Mouse (Mus musculus): ENCODE data around the gene Fam193a. TPM values are rescaled to one million over a fixed set of nuclear protein-coding genes. Genes with fewer than 3 reads are reported as not detected.

The Fam193a gene
- polyA plus RNA-seq, 1 experiment, result 37.6 TPM

DNA sequence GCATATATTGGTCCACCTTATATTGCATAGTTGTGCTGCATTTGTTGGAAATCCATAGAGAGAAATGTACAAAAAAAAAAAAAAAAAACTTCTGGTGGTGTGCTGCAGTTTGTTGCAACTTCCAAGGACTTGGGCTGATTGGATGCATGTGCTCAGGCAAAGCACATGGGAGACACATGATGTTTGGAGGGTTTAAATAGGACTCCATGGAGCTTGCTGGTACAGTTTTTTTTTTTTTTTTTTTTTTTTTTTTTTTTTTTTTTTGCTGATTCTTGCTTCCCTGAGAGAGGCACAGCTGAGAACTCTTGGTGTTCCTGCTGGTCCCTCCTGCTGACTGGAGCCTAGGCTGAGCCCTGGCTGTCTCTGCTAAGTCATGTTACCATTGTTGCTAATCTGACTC, 6.6 kb upstream of the Fam193a start:
- H3K36me3 ChIP-seq (ENCODE audit: control insufficient read depth, insufficient read depth, low read length), result peaks cover 3% of the 10 kb centered on the region
- no peaks in the 10 kb centered on the region for H3K27me3 ChIP-seq (ENCODE audit: control insufficient read depth, insufficient read depth, low read length)
- H3K4me1 ChIP-seq (ENCODE audit: control insufficient read depth, insufficient read depth, insufficient read length), result no peaks in the 10 kb centered on the region

DNA sequence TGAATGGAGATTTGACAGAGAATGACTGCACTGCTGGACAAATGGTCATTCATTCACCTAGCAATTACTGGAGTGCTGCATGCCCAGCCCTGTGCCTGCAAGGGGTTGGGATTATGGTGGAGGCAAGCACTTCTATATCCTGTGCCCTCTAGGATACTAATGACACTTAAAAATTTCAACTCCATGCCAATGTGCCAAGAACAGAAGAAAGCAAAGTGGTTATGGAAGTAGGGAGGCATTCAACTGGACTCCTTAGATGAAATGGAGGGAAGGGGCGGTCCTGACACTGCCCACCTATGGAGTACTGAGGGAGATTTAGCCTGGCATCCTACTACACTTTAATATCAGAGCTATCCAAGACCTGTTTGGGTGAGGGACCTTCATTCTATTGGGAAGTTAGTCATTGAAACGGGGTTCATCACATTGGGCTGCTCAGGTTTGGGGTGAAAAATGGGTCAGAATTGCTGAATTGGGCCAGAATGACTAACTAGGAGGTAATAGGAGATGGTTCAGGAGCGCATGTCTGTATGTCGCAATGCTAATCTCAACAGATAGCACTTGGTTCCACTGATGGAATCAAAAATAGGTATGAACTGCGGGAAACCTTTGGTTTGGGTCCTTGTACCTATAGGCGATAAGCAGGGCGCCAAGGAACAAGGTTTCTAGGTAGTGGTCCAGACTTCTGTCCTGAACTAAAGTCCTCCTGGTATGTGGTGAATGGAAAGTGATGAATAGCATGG, 1.0 kb upstream of the Fam193a start:
- DNase-seq (ENCODE audit: low read depth in 1 of 2, low spot score in 2 of 2), result no peak
- TF ChIP-seq POLR2A (IDR thresholded peaks at IDR 0.05; ENCODE audit: low read depth, low read length) (no peak), CTCF (IDR thresholded peaks at IDR 0.05; ENCODE audit: extremely low read depth, insufficient read depth, insufficient read length, insufficient replicate concordance) (no peak)

More for the DNA sequence above, 6.6 kb upstream of the Fam193a start:
- no peak for TF ChIP-seq CTCF (IDR thresholded peaks at IDR 0.05; ENCODE audit: extremely low read depth, insufficient read depth, insufficient read length, insufficient replicate concordance)
- TF ChIP-seq POLR2A (IDR thresholded peaks at IDR 0.05; ENCODE audit: low read depth, low read length), result no peak
- Histone ChIP-seq H3K27ac (ENCODE audit: insufficient read depth, low read length) (no peak overlapping the region), H3K4me3 (ENCODE audit: extremely low read depth, insufficient read depth, insufficient read length) (no peak overlapping the region)
- no peak for DNase-seq (ENCODE audit: low read depth in 1 of 2, low spot score in 2 of 2)

DNA sequence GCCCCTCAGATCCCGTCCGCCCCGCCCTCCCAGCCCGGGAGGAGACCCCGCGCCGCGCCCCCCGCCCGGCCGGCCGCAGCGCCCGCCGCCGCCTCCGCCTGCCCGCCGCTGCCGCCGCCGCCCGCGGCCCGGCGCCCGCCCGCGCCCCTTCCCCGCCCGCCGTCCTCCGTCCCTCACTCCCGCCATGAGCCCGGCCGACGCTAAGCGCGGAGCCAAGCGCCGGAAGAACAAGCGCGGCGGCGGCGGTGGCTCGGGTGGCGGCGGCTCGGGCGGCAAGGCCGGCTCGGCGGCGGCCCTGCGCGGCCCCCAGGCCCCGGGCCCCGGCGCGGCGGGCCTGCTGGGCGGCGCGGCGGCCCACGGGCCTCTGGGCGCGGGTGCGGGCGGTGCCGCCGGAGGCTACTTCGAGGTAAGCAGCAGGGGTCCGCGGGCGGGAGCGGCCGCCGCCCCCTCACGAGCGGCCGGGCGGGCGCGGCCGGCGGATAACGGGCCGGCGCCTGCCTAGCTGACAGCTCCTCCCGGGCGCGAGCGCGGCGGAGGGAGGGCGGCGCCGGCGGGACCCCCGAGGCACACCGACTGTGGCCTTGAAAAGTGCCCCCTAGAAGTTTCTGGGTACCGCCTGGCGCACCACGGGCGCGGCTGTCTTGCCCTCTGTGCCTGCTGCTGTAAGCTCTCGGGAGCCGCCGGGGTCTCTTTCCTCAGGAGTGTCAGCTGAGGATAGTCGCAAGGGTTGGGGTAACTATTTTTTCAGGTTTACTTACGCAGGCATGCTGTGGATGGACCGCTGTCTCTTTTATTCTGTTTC, 490 bp downstream of the Fam193a start:
- TF ChIP-seq POLR2A (IDR thresholded peaks at IDR 0.05; ENCODE audit: low read depth, low read length), result no peak
- no peak for TF ChIP-seq CTCF (IDR thresholded peaks at IDR 0.05; ENCODE audit: extremely low read depth, insufficient read depth, insufficient read length, insufficient replicate concordance)
- DNase-seq (ENCODE audit: low read depth in 1 of 2, low spot score in 2 of 2), result peak in 1 of 2 experiments; percentile 22
- WGBS, result 4% methylated on average over 89 of the region's 114 CpGs
- H3K4me3 ChIP-seq (ENCODE audit: extremely low read depth, insufficient read depth, insufficient read length), result peak overlapping the region; percentile 64
- H3K36me3 ChIP-seq (ENCODE audit: control insufficient read depth, insufficient read depth, low read length), result no peaks in the 10 kb centered on the region
- no peaks in the 10 kb centered on the region for H3K27me3 ChIP-seq (ENCODE audit: control insufficient read depth, insufficient read depth, low read length)
- H3K27ac ChIP-seq (ENCODE audit: insufficient read depth, low read length), result no peak overlapping the region
- H3K4me1 ChIP-seq (ENCODE audit: control insufficient read depth, insufficient read depth, insufficient read length), result no peaks in the 10 kb centered on the region

More for the DNA sequence above, 1.0 kb upstream of the Fam193a start:
- H3K27ac ChIP-seq (ENCODE audit: insufficient read depth, low read length), result peak overlapping the region; percentile 76
- no peaks in the 10 kb centered on the region for H3K4me1 ChIP-seq (ENCODE audit: control insufficient read depth, insufficient read depth, insufficient read length)
- 84% methylated on average over 7 of the region's 7 CpGs for WGBS
- H3K4me3 ChIP-seq (ENCODE audit: extremely low read depth, insufficient read depth, insufficient read length), result peak overlapping the region; percentile 86; the same call in 1 of the 2 replicates
- H3K36me3 ChIP-seq (ENCODE audit: control insufficient read depth, insufficient read depth, low read length), result no peaks in the 10 kb centered on the region
- no peaks in the 10 kb centered on the region for H3K27me3 ChIP-seq (ENCODE audit: control insufficient read depth, insufficient read depth, low read length)

DNA sequence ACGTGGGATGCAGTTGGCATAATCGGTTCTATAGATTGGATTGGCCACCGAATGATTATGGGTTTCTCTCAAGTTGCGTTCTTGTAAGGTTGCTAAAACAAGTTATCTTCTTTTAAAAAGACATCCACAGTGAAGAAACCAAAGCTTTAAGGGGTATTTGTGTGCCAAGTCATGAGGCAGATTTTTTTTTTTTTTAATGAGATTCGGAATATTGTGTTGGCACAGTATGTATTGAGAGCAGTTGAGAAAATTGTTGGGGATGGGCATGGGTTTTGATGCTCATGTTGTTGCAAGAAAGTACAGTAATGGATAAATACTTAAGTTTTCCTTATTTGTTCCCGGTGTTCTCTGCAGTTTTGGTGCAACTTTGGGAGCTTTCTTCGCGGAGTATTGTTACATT, 1.1 kb downstream of the Fam193a start:
- TF ChIP-seq POLR2A (IDR thresholded peaks at IDR 0.05; ENCODE audit: low read depth, low read length) (no peak), CTCF (IDR thresholded peaks at IDR 0.05; ENCODE audit: extremely low read depth, insufficient read depth, insufficient read length, insufficient replicate concordance) (no peak)
- Histone ChIP-seq H3K27ac (ENCODE audit: insufficient read depth, low read length) (no peak overlapping the region), H3K4me1 (ENCODE audit: control insufficient read depth, insufficient read depth, insufficient read length) (no peaks in the 10 kb centered on the region), H3K4me3 (ENCODE audit: extremely low read depth, insufficient read depth, insufficient read length) (peak overlapping the region; percentile 64), H3K36me3 (ENCODE audit: control insufficient read depth, insufficient read depth, low read length) (no peaks in the 10 kb centered on the region), H3K27me3 (ENCODE audit: control insufficient read depth, insufficient read depth, low read length) (no peaks in the 10 kb centered on the region)
- no peak for DNase-seq (ENCODE audit: low read depth in 1 of 2, low spot score in 2 of 2)
- 36% methylated on average over 8 of the region's 8 CpGs for WGBS

DNA sequence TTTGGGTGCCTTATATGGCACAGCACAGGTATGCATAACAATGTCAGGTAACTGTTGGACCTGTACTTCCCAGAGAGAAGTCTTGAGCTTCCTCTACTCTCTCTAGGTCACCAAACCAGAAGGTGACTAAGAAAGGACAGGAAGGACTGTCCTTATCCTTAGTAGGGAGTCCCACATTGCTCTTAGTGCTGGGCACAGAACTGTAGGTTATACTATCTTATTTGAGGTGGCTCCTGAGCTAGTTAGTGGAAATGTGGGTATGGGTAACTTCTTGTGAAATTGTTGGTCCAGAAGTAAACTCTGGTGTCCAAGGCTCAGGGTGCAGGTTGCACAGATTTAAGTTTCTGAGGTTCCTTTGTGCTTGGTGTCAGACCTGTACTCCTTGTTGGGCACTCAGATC, 2.4 kb downstream of the Fam193a start:
- no peak overlapping the region for H3K4me3 ChIP-seq (ENCODE audit: extremely low read depth, insufficient read depth, insufficient read length)
- H3K27ac ChIP-seq (ENCODE audit: insufficient read depth, low read length), result no peak overlapping the region
- no peak for TF ChIP-seq POLR2A (IDR thresholded peaks at IDR 0.05; ENCODE audit: low read depth, low read length)
- no peak for TF ChIP-seq CTCF (IDR thresholded peaks at IDR 0.05; ENCODE audit: extremely low read depth, insufficient read depth, insufficient read length, insufficient replicate concordance)
- H3K27me3 ChIP-seq (ENCODE audit: control insufficient read depth, insufficient read depth, low read length), result no peaks in the 10 kb centered on the region
- H3K4me1 ChIP-seq (ENCODE audit: control insufficient read depth, insufficient read depth, insufficient read length), result no peaks in the 10 kb centered on the region
- no peaks in the 10 kb centered on the region for H3K36me3 ChIP-seq (ENCODE audit: control insufficient read depth, insufficient read depth, low read length)
- no peak for DNase-seq (ENCODE audit: low read depth in 1 of 2, low spot score in 2 of 2)

DNA sequence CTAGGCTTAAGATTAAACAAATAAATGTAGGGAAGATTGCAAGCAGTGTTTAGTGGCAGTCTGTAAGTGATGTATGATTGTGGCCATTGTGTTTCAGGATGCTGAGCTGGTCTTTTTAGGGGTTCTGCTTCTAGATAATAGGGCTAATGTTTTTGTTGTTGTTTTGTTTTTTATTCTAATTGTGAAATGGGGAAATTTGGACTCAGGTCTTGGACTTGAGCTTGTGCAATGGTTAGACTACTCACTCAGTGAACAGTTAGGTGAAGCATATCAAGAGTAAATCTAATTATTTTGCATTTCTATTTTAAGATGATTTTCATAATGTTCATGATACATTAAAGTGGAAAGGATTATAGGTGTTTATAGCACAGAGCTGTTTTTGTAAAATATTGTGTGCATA, 2.8 kb downstream of the Fam193a start:
- TF ChIP-seq CTCF (IDR thresholded peaks at IDR 0.05; ENCODE audit: extremely low read depth, insufficient read depth, insufficient read length, insufficient replicate concordance) (no peak), POLR2A (IDR thresholded peaks at IDR 0.05; ENCODE audit: low read depth, low read length) (no peak)
- DNase-seq (ENCODE audit: low read depth in 1 of 2, low spot score in 2 of 2), result no peak
- Histone ChIP-seq H3K27me3 (ENCODE audit: control insufficient read depth, insufficient read depth, low read length) (no peaks in the 10 kb centered on the region), H3K4me3 (ENCODE audit: extremely low read depth, insufficient read depth, insufficient read length) (no peak overlapping the region), H3K27ac (ENCODE audit: insufficient read depth, low read length) (no peak overlapping the region), H3K36me3 (ENCODE audit: control insufficient read depth, insufficient read depth, low read length) (no peaks in the 10 kb centered on the region), H3K4me1 (ENCODE audit: control insufficient read depth, insufficient read depth, insufficient read length) (no peaks in the 10 kb centered on the region)

DNA sequence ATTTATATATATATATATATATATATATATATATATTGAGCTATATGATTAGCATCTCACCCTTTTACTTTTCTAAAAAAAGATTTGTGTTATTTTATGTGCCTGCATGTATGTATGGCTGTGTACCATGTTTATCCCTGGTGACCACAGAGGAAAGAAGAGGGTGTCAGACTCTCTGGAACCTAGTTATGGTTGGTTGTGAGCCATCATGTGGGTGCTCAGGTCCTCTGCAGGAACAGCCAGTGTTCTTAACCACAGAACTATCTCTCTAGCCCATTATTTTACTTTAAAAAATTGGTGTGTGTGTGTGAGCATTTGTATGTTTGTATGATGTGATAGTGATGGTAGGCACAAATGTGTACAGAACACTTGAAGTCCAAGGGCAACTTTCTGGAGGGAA, 9.1 kb downstream of the Fam193a start:
- Histone ChIP-seq H3K4me3 (ENCODE audit: extremely low read depth, insufficient read depth, insufficient read length) (no peak overlapping the region), H3K27me3 (ENCODE audit: control insufficient read depth, insufficient read depth, low read length) (no peaks in the 10 kb centered on the region), H3K4me1 (ENCODE audit: control insufficient read depth, insufficient read depth, insufficient read length) (no peaks in the 10 kb centered on the region), H3K27ac (ENCODE audit: insufficient read depth, low read length) (no peak overlapping the region), H3K36me3 (ENCODE audit: control insufficient read depth, insufficient read depth, low read length) (no peaks in the 10 kb centered on the region)
- DNase-seq (ENCODE audit: low read depth in 1 of 2, low spot score in 2 of 2), result no peak
- TF ChIP-seq POLR2A (IDR thresholded peaks at IDR 0.05; ENCODE audit: low read depth, low read length) (no peak), CTCF (IDR thresholded peaks at IDR 0.05; ENCODE audit: extremely low read depth, insufficient read depth, insufficient read length, insufficient replicate concordance) (no peak)

All from spleen, adult 2 months (tissue).